Mouse (Mus musculus) liver, postnatal 0 days (tissue): Measurements from ENCODE around the gene Tnpo1. TPM values are rescaled to one million over a fixed set of nuclear protein-coding genes. Genes with fewer than 3 reads are reported as not detected.

ENCODE experiments used
- ATAC-seq: fragments of 200-750 bp; cut with Nextera tagmentation; 2 replicates; pipeline ENCODE4 v1.8.0; 2017; ENCODE audit warnings: mild to moderate bottlenecking, moderate library complexity
- DNase-seq: peaks from one replicate; pipeline ENCODE4 v3.0.0-alpha.2; 2016
- H3K27ac ChIP-seq: fragments of 300-500 bp; sonication (generic); 2 replicates; pipeline ENCODE4 v1.5.1; 2014; ENCODE audit warnings: antibody characterized with exemption, moderate library complexity, mild to moderate bottlenecking, low read depth
- H3K27me3 ChIP-seq: fragments of 300-500 bp; sonication (generic); 2 replicates; pipeline ENCODE4 v1.6.1; 2014; ENCODE audit warnings: low read length, control low read depth, mixed read lengths; ENCODE audit not compliant: insufficient read depth
- H3K36me3 ChIP-seq: fragments of 300-500 bp; sonication (generic); replicated peaks from 2 replicates; pipeline ENCODE4 v1.6.1; 2014; ENCODE audit warnings: mild to moderate bottlenecking, control low read depth, low read length, moderate library complexity, mixed read lengths; ENCODE audit not compliant: insufficient read depth
- H3K4me1 ChIP-seq: fragments of 300-500 bp; sonication (generic); 2 replicates; pipeline ENCODE4 v1.6.1; 2014; ENCODE audit warnings: antibody characterized with exemption, mild to moderate bottlenecking, control low read depth; ENCODE audit not compliant: insufficient read depth
- H3K4me2 ChIP-seq: fragments of 300-500 bp; sonication (generic); 2 replicates; pipeline ENCODE4 v1.6.1; 2014; ENCODE audit warnings: low read depth, mild to moderate bottlenecking, low read length, moderate library complexity, mixed read lengths
- H3K4me3 ChIP-seq: fragments of 300-500 bp; sonication (generic); 2 replicates; pipeline ENCODE4 v1.5.1; 2014; ENCODE audit warnings: low read depth, low read length
- H3K9ac ChIP-seq: fragments of 300-500 bp; sonication (generic); replicated peaks from 2 replicates; pipeline ENCODE4 v1.6.1; 2014; ENCODE audit warnings: mild to moderate bottlenecking, moderate library complexity
- H3K9me3 ChIP-seq: fragments of 300-500 bp; sonication (generic); 2 replicates; pipeline ENCODE4 v1.6.1; 2016; ENCODE audit warnings: mild to moderate bottlenecking, control low read depth, low read length, mixed read lengths
- CTCF ChIP-seq: sonication (generic); IDR thresholded peaks from 2 replicates; pipeline ENCODE4 v1.5.1; 2016; ENCODE audit warnings: antibody characterized with exemption, low read depth
- EP300 ChIP-seq: IDR thresholded peaks from 2 replicates; pipeline ENCODE4 v1.6.1; 2016; ENCODE audit warnings: antibody characterized with exemption, low read depth, mild to moderate bottlenecking
- WGBS: fragments of 180-500 bp; shearing (Covaris S2); extraction: QIAGEN DNeasy Blood & Tissue Kit; methylation state at CpG from one replicate; pipeline ENCODE4 v1.1.7; 2014; ENCODE audit not compliant: insufficient replicate concordance; 5-methylcytosine and 5-hydroxymethylcytosine counted together
- polyA plus RNA-seq: library from polyadenylated mRNA; unstranded; fragments of >200 nt; fragmentation: Nextera tagmentation; extraction: Ambion mirVana; gene quantifications from 2 replicates; pipeline ENCODE4 v1.2.1, GENCODE M21; 2015

Tnpo1 gene
- polyA plus RNA-seq, 1 experiment from 2014 or later: 14.0 TPM

DNA sequence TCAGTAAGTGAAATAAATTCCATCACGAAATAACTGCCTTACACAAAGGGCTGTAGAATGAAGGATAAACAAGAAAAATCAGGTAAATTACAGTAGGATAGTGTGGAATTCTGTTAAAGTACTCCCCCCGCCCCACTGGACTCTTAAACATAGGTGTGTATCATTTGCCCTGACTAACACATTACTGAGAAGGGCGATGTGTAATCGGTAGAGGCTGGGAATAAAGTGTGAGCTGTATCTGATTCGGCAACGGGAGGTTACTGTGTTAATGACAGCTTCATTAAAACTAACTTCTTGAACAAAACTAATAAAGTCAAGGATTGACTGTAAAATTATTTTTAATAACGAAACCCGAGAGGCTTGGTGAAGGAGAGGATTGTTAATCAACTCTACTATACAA is 34.7 kb downstream of the Tnpo1 start:
- TF ChIP-seq EP300: no peak
- TF ChIP-seq CTCF: no peak
- H3K36me3 ChIP-seq: peaks cover 20% of the 10 kb centered on the region
- 32% methylated on average over 8 of the region's 8 CpGs for WGBS
- peak overlapping the region; percentile 89 for H3K4me2 ChIP-seq
- H3K27ac ChIP-seq: no peak overlapping the region
- peaks cover 26% of the 10 kb centered on the region for H3K4me1 ChIP-seq
- ATAC-seq: no peak
- peak overlapping the region; percentile 93; the same call in 1 of the 2 replicates for H3K9ac ChIP-seq
- H3K27me3 ChIP-seq: no peaks in the 10 kb centered on the region
- H3K9me3 ChIP-seq: no peaks in the 10 kb centered on the region
- peak overlapping the region; percentile 90 for H3K4me3 ChIP-seq
- no peak for DNase-seq

DNA sequence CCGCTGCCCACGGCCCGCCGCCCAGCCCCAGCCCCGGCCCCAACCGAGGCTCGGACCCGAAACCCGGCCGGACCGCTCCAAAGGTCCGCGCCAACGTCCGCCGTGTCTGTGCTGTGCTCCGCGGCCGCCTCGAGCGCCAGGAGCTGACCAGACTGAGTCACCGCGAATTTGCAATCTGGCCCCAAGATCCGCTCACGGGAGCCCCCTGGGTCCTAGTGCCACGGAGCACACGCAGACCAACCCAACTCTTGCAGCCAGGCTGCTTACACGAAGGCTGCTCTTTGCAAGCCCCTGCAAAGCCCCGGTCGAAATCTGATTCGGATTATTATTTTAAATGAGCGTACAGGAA is 35.3 kb downstream of the Tnpo1 start:
- Histone ChIP-seq H3K27me3 (no peaks in the 10 kb centered on the region), H3K9me3 (no peaks in the 10 kb centered on the region), H3K4me3 (peak overlapping the region; percentile 90), H3K4me1 (peaks cover 20% of the 10 kb centered on the region), H3K27ac (peak overlapping the region; percentile 97), H3K9ac (peak overlapping the region; percentile 93), H3K4me2 (peak overlapping the region; percentile 89), H3K36me3 (peaks cover 25% of the 10 kb centered on the region)
- DNase-seq: peak; percentile 86
- peak; percentile 89 for ATAC-seq
- WGBS: 0% methylated on average over 32 of the region's 32 CpGs
- TF ChIP-seq CTCF: peak; percentile 61
- TF ChIP-seq EP300: no peak

DNA sequence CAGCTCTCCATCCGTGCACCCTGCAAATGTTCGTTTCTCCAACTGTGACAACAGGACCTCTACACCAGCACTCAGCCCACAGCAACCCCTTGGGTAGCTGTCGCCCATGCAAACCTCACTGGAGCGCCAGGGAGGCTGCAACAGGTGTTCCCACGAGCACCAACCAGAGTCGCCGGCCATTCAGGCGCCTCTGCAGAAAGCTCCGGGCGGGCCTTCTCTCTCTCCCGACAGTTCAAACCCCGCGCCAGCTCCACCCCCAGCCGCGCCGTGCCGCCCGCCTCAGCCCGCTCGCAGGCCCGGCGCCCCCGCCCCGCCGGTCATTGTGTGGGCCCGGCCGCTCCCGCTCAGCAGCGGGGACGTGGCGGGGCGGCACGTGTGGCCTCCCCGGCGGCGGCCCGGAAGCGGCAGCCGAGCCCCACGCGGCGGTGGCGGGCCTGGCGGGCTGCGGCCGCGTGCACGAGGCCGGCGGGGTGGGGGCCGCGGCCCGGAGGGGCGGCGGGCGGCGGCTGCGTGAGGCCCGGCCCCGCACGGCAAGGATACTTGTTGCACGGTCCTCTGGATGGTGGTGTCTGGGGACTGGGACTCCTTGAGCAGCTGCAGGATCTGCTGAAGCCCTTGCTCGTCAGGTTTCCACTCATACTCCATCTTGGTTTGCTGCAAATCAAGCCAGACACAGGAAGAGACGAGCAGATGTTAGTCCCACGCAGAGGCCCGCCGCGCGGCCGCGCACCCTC is 35.9 kb downstream of the Tnpo1 start:
- Histone ChIP-seq H3K27ac (peak overlapping the region; percentile 97), H3K27me3 (no peaks in the 10 kb centered on the region), H3K9me3 (no peaks in the 10 kb centered on the region), H3K4me1 (peaks cover 20% of the 10 kb centered on the region), H3K4me3 (peak overlapping the region; percentile 90), H3K9ac (peak overlapping the region; percentile 93), H3K4me2 (peak overlapping the region; percentile 89), H3K36me3 (peaks cover 30% of the 10 kb centered on the region)
- 1% methylated on average over 57 of the region's 71 CpGs for WGBS
- TF ChIP-seq CTCF (no peak), EP300 (no peak)
- DNase-seq (peak; percentile 76), ATAC-seq (peak; percentile 76)

DNA sequence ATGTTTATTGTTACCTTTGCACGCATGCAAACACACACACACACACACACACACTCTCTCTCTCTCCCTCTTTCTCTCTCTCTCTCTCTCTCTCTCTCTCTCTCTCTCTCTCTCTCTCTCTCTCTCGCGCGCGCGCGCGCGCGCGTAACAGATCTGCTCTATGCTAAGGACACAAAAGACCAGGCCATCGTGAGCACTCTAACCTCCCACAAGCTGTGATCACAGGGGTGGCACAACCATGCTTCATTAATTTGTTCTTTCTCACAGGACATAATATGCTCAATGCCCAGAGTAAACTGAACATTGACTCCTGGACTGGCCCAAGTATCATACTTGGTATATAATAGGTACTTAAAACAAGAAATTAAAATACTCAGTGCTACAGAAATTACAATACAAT is 37.0 kb downstream of the Tnpo1 start:
- Histone ChIP-seq H3K9ac (no peak overlapping the region), H3K4me3 (no peak overlapping the region), H3K9me3 (no peaks in the 10 kb centered on the region), H3K27ac (no peak overlapping the region), H3K36me3 (peaks cover 41% of the 10 kb centered on the region), H3K4me2 (peak overlapping the region; percentile 38; the same call in 1 of the 2 replicates), H3K4me1 (peaks cover 20% of the 10 kb centered on the region), H3K27me3 (no peaks in the 10 kb centered on the region)
- ATAC-seq (no peak), DNase-seq (no peak)
- TF ChIP-seq CTCF: no peak
- 89% methylated on average over 11 of the region's 12 CpGs for WGBS

DNA sequence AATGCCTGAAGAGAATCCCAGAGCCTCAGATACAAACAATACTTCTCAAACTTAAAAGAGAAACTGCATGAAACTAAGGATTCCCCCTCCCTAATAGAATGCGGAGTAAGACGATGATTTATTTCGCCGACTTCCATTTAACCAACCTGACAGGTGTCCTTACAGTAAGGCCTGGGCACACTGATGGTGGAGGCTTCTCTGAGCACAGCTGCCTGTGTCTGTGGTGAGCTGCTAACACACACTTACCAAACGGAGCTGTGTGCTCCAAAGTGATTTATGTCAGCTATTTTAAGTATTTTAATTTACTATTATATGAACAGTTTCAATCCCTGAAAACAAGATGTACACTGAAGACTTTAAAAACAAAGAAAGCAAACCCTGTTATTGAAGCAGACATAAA is 42.4 kb downstream of the Tnpo1 start:
- WGBS: 90% methylated on average over 5 of the region's 5 CpGs
- DNase-seq (no peak), ATAC-seq (no peak)
- H3K36me3 ChIP-seq: peaks cover 71% of the 10 kb centered on the region
- TF ChIP-seq CTCF (no peak), EP300 (no peak)
- H3K27me3 ChIP-seq: no peaks in the 10 kb centered on the region
- H3K9me3 ChIP-seq: no peaks in the 10 kb centered on the region
- H3K4me2 ChIP-seq: no peak overlapping the region
- H3K4me1 ChIP-seq: peaks cover 2% of the 10 kb centered on the region
- H3K27ac ChIP-seq: no peak overlapping the region
- no peak overlapping the region for H3K9ac ChIP-seq
- no peak overlapping the region for H3K4me3 ChIP-seq

DNA sequence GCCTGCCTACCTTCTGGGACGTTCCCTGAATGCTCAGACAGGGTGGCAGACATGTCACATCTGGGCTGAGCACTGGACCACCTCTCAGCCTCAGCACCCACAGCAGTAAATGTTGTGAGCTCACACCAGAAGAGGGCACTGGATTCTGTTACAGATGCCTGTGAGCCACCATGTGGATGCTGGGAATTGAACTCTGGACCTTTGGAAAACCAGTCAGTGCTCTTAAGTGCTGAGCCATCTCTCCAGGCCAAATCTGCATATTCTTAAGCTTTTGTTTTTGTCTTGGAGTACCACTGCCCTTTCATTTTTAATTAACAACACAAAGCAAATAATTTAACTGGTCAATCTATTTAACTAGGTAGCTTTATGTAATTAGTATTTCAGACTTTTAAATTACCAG is 44.2 kb downstream of the Tnpo1 start:
- WGBS: 93% methylated on average over 1 of the region's 1 CpGs

More for the DNA sequence above, 44.2 kb downstream of the Tnpo1 start:
- no peak for DNase-seq
- Histone ChIP-seq H3K9ac (no peak overlapping the region), H3K27me3 (no peaks in the 10 kb centered on the region), H3K4me2 (no peak overlapping the region), H3K4me1 (no peaks in the 10 kb centered on the region), H3K27ac (no peak overlapping the region), H3K4me3 (no peak overlapping the region), H3K9me3 (no peaks in the 10 kb centered on the region), H3K36me3 (peaks cover 73% of the 10 kb centered on the region)
- TF ChIP-seq EP300: no peak
- TF ChIP-seq CTCF: no peak
- no peak for ATAC-seq
